Mouse (Mus musculus): ENCODE data around the gene Gls.

GRCm38 (mm10) chr1:52116441-52116840 lies 116.6 kb downstream of the Gls start:
- TF ChIP-seq MAX (IDR thresholded peaks at IDR 0.05; ENCODE audit: low read depth) = no peak
- no peak for TF ChIP-seq POLR2A (IDR thresholded peaks at IDR 0.05; ENCODE audit: insufficient read length, low read depth)
- no peak for TF ChIP-seq CEBPB (IDR thresholded peaks at IDR 0.05; ENCODE audit: insufficient read depth, poor library complexity, severe bottlenecking)
- no peak for TF ChIP-seq USF1 (IDR thresholded peaks at IDR 0.05; ENCODE audit: low read depth)
- no peak for TF ChIP-seq MYOG (IDR thresholded peaks at IDR 0.05; ENCODE audit: control insufficient read depth in 1 of 3, insufficient read depth in 1 of 3, insufficient read length in 2 of 3, low read depth in 2 of 3)
- no peak for TF ChIP-seq E2F4 (IDR thresholded peaks at IDR 0.05; ENCODE audit: insufficient read depth)
- TF ChIP-seq MYOD1 (IDR thresholded peaks at IDR 0.05; ENCODE audit: control insufficient read depth in 1 of 3, insufficient read length in 2 of 3, low read depth in 2 of 3) = no peak
- TF ChIP-seq TCF3 (IDR thresholded peaks at IDR 0.05; ENCODE audit: insufficient read length, low read depth) = no peak
- TF ChIP-seq REST (IDR thresholded peaks at IDR 0.05; ENCODE audit: insufficient read depth, insufficient read length) = no peak
- no peak for TF ChIP-seq TCF12 (IDR thresholded peaks at IDR 0.05; ENCODE audit: insufficient read depth, poor library complexity, severe bottlenecking)

All from myocyte (in vitro differentiated cells).